Mouse (Mus musculus): Measurements from ENCODE around the gene Pde6h. TPM values are rescaled to one million over a fixed set of nuclear protein-coding genes. Genes with fewer than 3 reads are reported as not detected.

Pde6h gene
- polyA plus RNA-seq, 1 experiment from 2014 or later, result not detected

- 90% methylated on average over 3 of the region's 3 CpGs for WGBS
- H3K4me3 ChIP-seq, result no peak overlapping the region
- H3K27me3 ChIP-seq (ENCODE audit: poor library complexity, severe bottlenecking), result no peaks in the 10 kb centered on the region
- H3K27ac ChIP-seq, result no peak overlapping the region
- no peak for DNase-seq (ENCODE audit: extremely low spot score, low spot score)
- H3K9me3 ChIP-seq, result no peaks in the 10 kb centered on the region
- no peaks in the 10 kb centered on the region for H3K4me1 ChIP-seq
- no peaks in the 10 kb centered on the region for H3K36me3 ChIP-seq (replicated peaks)
Measured at GRCm38 (mm10) chr6:136999009-136999408, 75.4 kb downstream of the Pde6h start.

- Histone ChIP-seq H3K4me3 (no peak overlapping the region), H3K27ac (no peak overlapping the region), H3K4me1 (no peaks in the 10 kb centered on the region), H3K36me3 (replicated peaks) (no peaks in the 10 kb centered on the region), H3K27me3 (ENCODE audit: poor library complexity, severe bottlenecking) (no peaks in the 10 kb centered on the region), H3K9me3 (no peaks in the 10 kb centered on the region)
- 88% methylated on average over 15 of the region's 15 CpGs for WGBS
- no peak for DNase-seq (ENCODE audit: extremely low spot score, low spot score)
Measured at GRCm38 (mm10) chr6:136999707-137000446, 76.2 kb downstream of the Pde6h start.

- no peaks in the 10 kb centered on the region for H3K36me3 ChIP-seq (replicated peaks)
- 89% methylated on average over 10 of the region's 10 CpGs for WGBS
Measured at GRCm38 (mm10) chr6:137000706-137001105, 77.1 kb downstream of the Pde6h start.

GRCm38 (mm10) chr6:137001267-137002168 lies 77.9 kb downstream of the Pde6h start:
- Histone ChIP-seq H3K36me3 (replicated peaks) (no peaks in the 10 kb centered on the region), H3K4me1 (no peaks in the 10 kb centered on the region), H3K9me3 (no peaks in the 10 kb centered on the region), H3K4me3 (no peak overlapping the region), H3K27me3 (ENCODE audit: poor library complexity, severe bottlenecking) (no peaks in the 10 kb centered on the region), H3K27ac (no peak overlapping the region)
- DNase-seq (ENCODE audit: extremely low spot score, low spot score), result no peak
- 77% methylated on average over 6 of the region's 6 CpGs for WGBS

More at GRCm38 (mm10) chr6:137000706-137001105, 77.1 kb downstream of the Pde6h start:
- Histone ChIP-seq H3K4me1 (no peaks in the 10 kb centered on the region), H3K27me3 (ENCODE audit: poor library complexity, severe bottlenecking) (no peaks in the 10 kb centered on the region), H3K27ac (no peak overlapping the region), H3K4me3 (no peak overlapping the region), H3K9me3 (no peaks in the 10 kb centered on the region)
- no peak for DNase-seq (ENCODE audit: extremely low spot score, low spot score)

GRCm38 (mm10) chr6:137002169-137002514 lies 78.5 kb downstream of the Pde6h start:
- Histone ChIP-seq H3K36me3 (replicated peaks) (no peaks in the 10 kb centered on the region), H3K4me3 (no peak overlapping the region), H3K4me1 (no peaks in the 10 kb centered on the region), H3K9me3 (no peaks in the 10 kb centered on the region), H3K27me3 (ENCODE audit: poor library complexity, severe bottlenecking) (no peaks in the 10 kb centered on the region), H3K27ac (no peak overlapping the region)
- no peak for DNase-seq (ENCODE audit: extremely low spot score, low spot score)
- WGBS, result 97% methylated on average over 5 of the region's 5 CpGs

GRCm38 (mm10) chr6:137004359-137004758 lies 80.7 kb downstream of the Pde6h start:
- H3K4me3 ChIP-seq, result no peak overlapping the region
- H3K27me3 ChIP-seq (ENCODE audit: poor library complexity, severe bottlenecking), result no peaks in the 10 kb centered on the region
- no peaks in the 10 kb centered on the region for H3K4me1 ChIP-seq
- WGBS, result 91% methylated on average over 4 of the region's 4 CpGs
- no peak overlapping the region for H3K27ac ChIP-seq
- no peak for DNase-seq (ENCODE audit: extremely low spot score, low spot score)
- no peaks in the 10 kb centered on the region for H3K36me3 ChIP-seq (replicated peaks)
- H3K9me3 ChIP-seq, result no peaks in the 10 kb centered on the region

GRCm38 (mm10) chr6:137011187-137011586 lies 87.6 kb downstream of the Pde6h start:
- Histone ChIP-seq H3K4me3 (no peak overlapping the region), H3K27ac (no peak overlapping the region), H3K9me3 (no peaks in the 10 kb centered on the region), H3K4me1 (no peaks in the 10 kb centered on the region), H3K27me3 (ENCODE audit: poor library complexity, severe bottlenecking) (no peaks in the 10 kb centered on the region), H3K36me3 (replicated peaks) (no peaks in the 10 kb centered on the region)
- DNase-seq (ENCODE audit: extremely low spot score, low spot score), result no peak
- WGBS, result 85% methylated on average over 5 of the region's 5 CpGs

GRCm38 (mm10) chr6:137014346-137014745 lies 90.7 kb downstream of the Pde6h start:
- H3K27me3 ChIP-seq (ENCODE audit: poor library complexity, severe bottlenecking), result no peaks in the 10 kb centered on the region
- H3K27ac ChIP-seq, result no peak overlapping the region
- no peaks in the 10 kb centered on the region for H3K9me3 ChIP-seq
- DNase-seq (ENCODE audit: extremely low spot score, low spot score), result no peak
- H3K4me3 ChIP-seq, result no peak overlapping the region
- WGBS, result 85% methylated on average over 6 of the region's 6 CpGs
- H3K4me1 ChIP-seq, result no peaks in the 10 kb centered on the region
- no peaks in the 10 kb centered on the region for H3K36me3 ChIP-seq (replicated peaks)

- H3K36me3 ChIP-seq (replicated peaks), result no peaks in the 10 kb centered on the region
- H3K9me3 ChIP-seq, result no peaks in the 10 kb centered on the region
- H3K4me1 ChIP-seq, result no peaks in the 10 kb centered on the region
- no peak overlapping the region for H3K4me3 ChIP-seq
- no peak overlapping the region for H3K27ac ChIP-seq
- DNase-seq (ENCODE audit: extremely low spot score, low spot score), result no peak
- no peaks in the 10 kb centered on the region for H3K27me3 ChIP-seq (ENCODE audit: poor library complexity, severe bottlenecking)
- 89% methylated on average over 7 of the region's 7 CpGs for WGBS
Measured at GRCm38 (mm10) chr6:137017216-137017973, 93.8 kb downstream of the Pde6h start.

Other genes starting within 250 kb of the Pde6h start
- not detected in 2 replicates for gene Gucy2c, start 142.1 kb upstream of the Pde6h start, polyA plus RNA-seq (2016; fragmentation: Nextera tagmentation; extraction: Ambion mirVana)
- gene Hist4h4, start 119.4 kb upstream of the Pde6h start, polyA plus RNA-seq (2016; fragmentation: Nextera tagmentation; extraction: Ambion mirVana), result 0.38 and 0.49 TPM in 2 replicates
- 101 and 103 TPM in 2 replicates for gene H2afj, start 115.6 kb upstream of the Pde6h start, polyA plus RNA-seq (2016; fragmentation: Nextera tagmentation; extraction: Ambion mirVana)
- 1.7 and 1.9 TPM in 2 replicates for gene BC049715, start 96.2 kb upstream of the Pde6h start, polyA plus RNA-seq (2016; fragmentation: Nextera tagmentation; extraction: Ambion mirVana)
- 166 and 170 TPM in 2 replicates for gene Wbp11, start 95.6 kb upstream of the Pde6h start, polyA plus RNA-seq (2016; fragmentation: Nextera tagmentation; extraction: Ambion mirVana)
- not detected in 2 replicates for gene Smco3, start 88.4 kb upstream of the Pde6h start, polyA plus RNA-seq (2016; fragmentation: Nextera tagmentation; extraction: Ambion mirVana)
- 1.4 and 1.5 TPM in 2 replicates for gene Art4, start 66.1 kb upstream of the Pde6h start, polyA plus RNA-seq (2016; fragmentation: Nextera tagmentation; extraction: Ambion mirVana)
- gene Mgp, start 48.0 kb upstream of the Pde6h start, polyA plus RNA-seq (2016; fragmentation: Nextera tagmentation; extraction: Ambion mirVana), result 0.50 and 0.91 TPM in 2 replicates
- not detected in 2 replicates for gene Erp27, start 1.7 kb upstream of the Pde6h start, polyA plus RNA-seq (2016; fragmentation: Nextera tagmentation; extraction: Ambion mirVana)
- gene Arhgdib, start 18.1 kb downstream of the Pde6h start, polyA plus RNA-seq (2016; fragmentation: Nextera tagmentation; extraction: Ambion mirVana), result 22.0 and 25.3 TPM in 2 replicates
- 1.0 and 1.1 TPM in 2 replicates for gene Rerg, start 246.7 kb downstream of the Pde6h start, polyA plus RNA-seq (2016; fragmentation: Nextera tagmentation; extraction: Ambion mirVana)